Mouse (Mus musculus) heart, embryonic 16.5 days (tissue): ENCODE measurements around the gene Slc24a2. TPM values are rescaled to one million over a fixed set of nuclear protein-coding genes. Genes with fewer than 3 reads are reported as not detected.

Experiments
- ATAC-seq: fragments of 200-750 bp; cut with Nextera tagmentation; replicated peaks from 2 replicates; pipeline ENCODE4 v1.8.0; 2017; ENCODE audit warnings: moderate number of reproducible peaks; ENCODE audit not compliant: insufficient read depth, low FRiP score; ENCODE audit errors: extremely low read depth
- H3K27ac ChIP-seq: fragments of 300-500 bp; sonication (generic); 2 replicates; pipeline ENCODE4 v1.5.1; 2014; ENCODE audit warnings: mild to moderate bottlenecking, low read length, control low read depth, moderate library complexity
- H3K27me3 ChIP-seq: fragments of 300-500 bp; sonication (generic); 2 replicates; pipeline ENCODE4 v1.6.1; 2014; ENCODE audit warnings: low read length, mixed read lengths; ENCODE audit not compliant: control insufficient read depth, insufficient read depth
- H3K36me3 ChIP-seq: fragments of 300-500 bp; sonication (generic); 2 replicates; pipeline ENCODE4 v1.6.1; 2014; ENCODE audit not compliant: control insufficient read depth, insufficient read depth
- H3K4me1 ChIP-seq: fragments of 300-500 bp; sonication (generic); 2 replicates; pipeline ENCODE4 v1.6.1; 2014; ENCODE audit warnings: low read length, mixed read lengths; ENCODE audit not compliant: control insufficient read depth, insufficient read depth
- H3K4me2 ChIP-seq: fragments of 300-500 bp; sonication (generic); 2 replicates; pipeline ENCODE4 v1.6.1; 2014; ENCODE audit warnings: low read depth, mild to moderate bottlenecking, control low read depth, low read length
- H3K4me3 ChIP-seq: fragments of 300-500 bp; sonication (generic); 2 replicates; pipeline ENCODE4 v1.5.1; 2014; ENCODE audit warnings: mild to moderate bottlenecking, control low read depth, low read length
- H3K9ac ChIP-seq: fragments of 300-500 bp; sonication (generic); 2 replicates; pipeline ENCODE4 v1.6.1; 2014; ENCODE audit warnings: low read length, control low read depth
- H3K9me3 ChIP-seq: fragments of 300-500 bp; sonication (generic); replicated peaks from 2 replicates; pipeline ENCODE4 v1.6.1; 2016; ENCODE audit warnings: low read length; ENCODE audit not compliant: control insufficient read depth
- WGBS: fragments of 180-500 bp; shearing (Covaris S2); extraction: QIAGEN DNeasy Blood & Tissue Kit; methylation state at CpG from one replicate; pipeline ENCODE4 v1.1.7; 2014; 5-methylcytosine and 5-hydroxymethylcytosine counted together
- polyA plus RNA-seq: library from polyadenylated mRNA; unstranded; fragments of >200 nt; fragmentation: Nextera tagmentation; extraction: Ambion mirVana; gene quantifications from 2 replicates; pipeline ENCODE4 v1.2.1, GENCODE M21; 2015

The Slc24a2 gene
- polyA plus RNA-seq, 1 experiment from 2014 or later, result 4.6 TPM

- WGBS, result 58% methylated on average over 3 of the region's 3 CpGs
- H3K36me3 ChIP-seq, result no peaks in the 10 kb centered on the region
- H3K4me2 ChIP-seq, result no peak overlapping the region
- no peak overlapping the region for H3K9ac ChIP-seq
- no peak overlapping the region for H3K27ac ChIP-seq
- no peak overlapping the region for H3K4me3 ChIP-seq
- ATAC-seq, result peak; percentile 41; the same call in 1 of the 2 replicates
- no peaks in the 10 kb centered on the region for H3K27me3 ChIP-seq
- peaks cover 24% of the 10 kb centered on the region for H3K4me1 ChIP-seq
- H3K9me3 ChIP-seq, result no peaks in the 10 kb centered on the region
Observed at GRCm38 (mm10) chr4:87140901-87141300, 89.4 kb downstream of the Slc24a2 start.

DNA sequence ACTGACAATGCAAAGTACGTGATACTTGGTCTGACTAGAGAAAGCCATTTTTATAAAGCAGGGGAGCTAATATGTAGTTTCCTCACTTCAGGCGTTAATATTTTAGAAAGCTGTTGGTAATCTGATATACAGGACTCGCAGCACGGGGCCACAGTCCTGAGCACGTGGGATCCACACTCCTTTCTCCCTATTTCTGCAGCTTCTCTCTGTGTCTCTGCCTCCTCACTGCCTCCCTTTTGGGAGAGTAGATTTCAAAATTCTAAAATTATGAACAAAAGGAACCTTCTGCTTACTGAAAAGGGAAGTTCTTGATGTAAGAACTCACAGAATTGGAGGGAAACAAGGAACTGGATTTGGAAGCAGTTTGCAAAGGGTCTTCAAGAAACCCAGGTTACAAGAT is 97.8 kb downstream of the Slc24a2 start:
- Histone ChIP-seq H3K4me3 (no peak overlapping the region), H3K9ac (no peak overlapping the region), H3K4me1 (peaks cover 2% of the 10 kb centered on the region; the same call in 1 of the 2 replicates), H3K36me3 (no peaks in the 10 kb centered on the region), H3K4me2 (no peak overlapping the region), H3K27ac (no peak overlapping the region), H3K27me3 (no peaks in the 10 kb centered on the region), H3K9me3 (no peaks in the 10 kb centered on the region)
- 82% methylated on average over 5 of the region's 5 CpGs for WGBS
- ATAC-seq, result no peak

DNA sequence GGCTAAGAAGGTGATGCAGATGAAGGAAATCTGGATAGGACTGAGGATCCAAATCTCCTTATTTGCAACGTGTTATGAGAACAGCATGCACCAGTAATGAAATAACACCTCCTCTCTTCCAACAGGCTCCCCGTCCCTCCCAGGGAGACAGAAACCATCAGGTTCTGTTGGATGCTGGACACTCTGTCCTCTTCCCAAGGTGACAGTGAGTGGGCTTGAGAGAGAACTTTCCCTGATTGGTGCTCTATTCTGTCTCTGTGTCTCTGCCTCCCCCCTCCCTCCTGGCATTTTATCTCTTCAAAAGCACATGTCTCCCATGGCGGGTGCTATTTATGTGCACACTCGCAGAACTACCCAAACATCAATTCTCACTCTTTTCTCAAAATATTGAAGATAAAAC is 103.5 kb downstream of the Slc24a2 start:
- H3K27ac ChIP-seq, result no peak overlapping the region
- H3K27me3 ChIP-seq, result no peaks in the 10 kb centered on the region
- ATAC-seq, result peak; percentile 32; the same call in 1 of the 2 replicates
- H3K9me3 ChIP-seq, result no peaks in the 10 kb centered on the region
- no peak overlapping the region for H3K9ac ChIP-seq
- WGBS, result 43% methylated on average over 4 of the region's 4 CpGs
- H3K36me3 ChIP-seq, result no peaks in the 10 kb centered on the region
- H3K4me3 ChIP-seq, result no peak overlapping the region
- peak overlapping the region; percentile 1; the same call in 1 of the 2 replicates for H3K4me2 ChIP-seq
- peaks cover 5% of the 10 kb centered on the region; the same call in 1 of the 2 replicates for H3K4me1 ChIP-seq

DNA sequence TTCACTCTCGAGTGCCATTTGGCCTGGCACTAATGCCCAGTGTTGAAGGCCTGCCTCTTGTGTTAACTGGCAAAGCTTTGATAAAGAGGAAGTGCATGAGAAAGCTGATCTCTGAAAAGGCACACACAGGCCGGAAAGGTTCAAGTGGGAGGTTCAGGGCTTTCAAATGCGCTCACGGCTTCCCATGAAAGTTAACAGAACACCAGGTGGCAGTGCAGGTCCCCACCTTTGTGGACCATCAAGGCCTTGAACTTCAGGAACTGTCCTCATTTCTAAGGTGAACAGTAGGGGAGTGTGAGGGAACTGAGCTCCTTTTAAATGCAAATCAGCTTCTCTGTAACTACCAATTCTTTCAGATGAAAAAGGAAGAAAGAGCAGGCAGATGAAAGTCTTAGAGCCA is 110.5 kb downstream of the Slc24a2 start:
- H3K9me3 ChIP-seq, result no peaks in the 10 kb centered on the region
- H3K4me2 ChIP-seq, result no peak overlapping the region
- peaks cover 3% of the 10 kb centered on the region; the same call in 1 of the 2 replicates for H3K4me1 ChIP-seq
- H3K27ac ChIP-seq, result no peak overlapping the region
- no peaks in the 10 kb centered on the region for H3K27me3 ChIP-seq
- no peak for ATAC-seq
- no peak overlapping the region for H3K4me3 ChIP-seq
- WGBS, result 29% methylated on average over 4 of the region's 4 CpGs
- H3K36me3 ChIP-seq, result no peaks in the 10 kb centered on the region
- H3K9ac ChIP-seq, result no peak overlapping the region

- Histone ChIP-seq H3K4me1 (peaks cover 3% of the 10 kb centered on the region; the same call in 1 of the 2 replicates), H3K4me2 (no peak overlapping the region), H3K4me3 (no peak overlapping the region), H3K9me3 (no peaks in the 10 kb centered on the region), H3K27ac (peak overlapping the region; percentile 71), H3K36me3 (no peaks in the 10 kb centered on the region), H3K9ac (no peak overlapping the region), H3K27me3 (no peaks in the 10 kb centered on the region)
- 41% methylated on average over 4 of the region's 4 CpGs for WGBS
- no peak; the same call in 1 of the 2 replicates for ATAC-seq
Observed at GRCm38 (mm10) chr4:87115726-87116125, 114.6 kb downstream of the Slc24a2 start.

GRCm38 (mm10) chr4:87109331-87110059 is 120.8 kb downstream of the Slc24a2 start:
- H3K27me3 ChIP-seq, result no peaks in the 10 kb centered on the region
- no peak overlapping the region for H3K4me3 ChIP-seq
- 77% methylated on average over 8 of the region's 8 CpGs for WGBS
- no peaks in the 10 kb centered on the region for H3K4me1 ChIP-seq
- no peak overlapping the region for H3K4me2 ChIP-seq
- H3K9me3 ChIP-seq, result no peaks in the 10 kb centered on the region
- H3K36me3 ChIP-seq, result no peaks in the 10 kb centered on the region
- H3K9ac ChIP-seq, result no peak overlapping the region
- ATAC-seq, result no peak
- no peak overlapping the region for H3K27ac ChIP-seq

DNA sequence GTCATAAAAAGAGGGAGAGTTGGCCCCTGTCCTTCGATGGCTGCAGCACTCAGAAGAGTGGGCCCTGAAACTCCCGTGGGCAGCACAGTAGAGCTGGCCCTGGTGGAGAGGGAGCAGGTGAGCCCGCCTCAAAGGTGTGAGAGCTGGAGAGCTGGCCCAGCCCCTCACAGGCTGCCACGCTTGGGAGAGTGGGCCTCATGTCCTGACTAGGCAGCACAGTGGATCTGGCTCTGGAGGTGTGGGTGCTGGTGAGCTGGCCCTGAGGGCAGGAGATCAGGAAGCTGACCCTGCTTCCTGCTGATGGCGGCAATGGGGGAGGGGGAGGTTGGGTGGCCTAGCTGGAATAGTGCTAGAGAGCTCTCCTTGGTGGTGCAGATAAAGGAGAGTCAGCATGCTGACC is 129.3 kb downstream of the Slc24a2 start:
- Histone ChIP-seq H3K9ac (no peak overlapping the region), H3K27me3 (no peaks in the 10 kb centered on the region), H3K36me3 (no peaks in the 10 kb centered on the region), H3K27ac (no peak overlapping the region), H3K4me3 (no peak overlapping the region), H3K4me1 (no peaks in the 10 kb centered on the region), H3K9me3 (no peaks in the 10 kb centered on the region), H3K4me2 (no peak overlapping the region)
- ATAC-seq, result no peak
- WGBS, result 62% methylated on average over 5 of the region's 5 CpGs

DNA sequence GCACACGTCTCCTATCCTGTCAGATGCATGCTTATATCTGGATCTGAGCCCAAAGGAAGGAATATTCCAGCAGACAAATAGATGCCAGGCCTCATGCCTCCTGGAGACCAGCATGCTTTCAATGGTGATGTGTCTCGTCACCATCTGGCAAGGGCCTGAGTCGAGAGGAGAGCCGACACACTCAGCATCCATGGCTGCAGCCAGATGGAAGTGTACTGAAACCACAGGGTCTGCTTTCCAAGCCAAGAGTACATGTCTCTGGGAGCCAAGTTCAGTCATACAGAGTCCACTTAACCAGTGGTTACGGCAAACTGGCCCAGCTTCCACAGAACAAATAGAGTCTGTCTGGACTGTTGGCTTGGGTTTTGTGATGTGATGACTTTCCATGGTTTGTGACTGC is 134.1 kb downstream of the Slc24a2 start:
- no peak overlapping the region for H3K27ac ChIP-seq

GRCm38 (mm10) chr4:87093612-87094011 is 136.7 kb downstream of the Slc24a2 start:
- ATAC-seq, result no peak
- Histone ChIP-seq H3K27me3 (no peaks in the 10 kb centered on the region), H3K9me3 (no peaks in the 10 kb centered on the region), H3K36me3 (no peaks in the 10 kb centered on the region), H3K9ac (no peak overlapping the region), H3K4me3 (no peak overlapping the region), H3K4me1 (no peaks in the 10 kb centered on the region), H3K27ac (no peak overlapping the region), H3K4me2 (no peak overlapping the region)
- WGBS, result 72% methylated on average over 3 of the region's 3 CpGs

More for the DNA sequence above, 134.1 kb downstream of the Slc24a2 start:
- H3K4me1 ChIP-seq, result no peaks in the 10 kb centered on the region
- WGBS, result 71% methylated on average over 5 of the region's 5 CpGs
- no peak overlapping the region for H3K4me2 ChIP-seq
- H3K36me3 ChIP-seq, result no peaks in the 10 kb centered on the region
- no peaks in the 10 kb centered on the region for H3K27me3 ChIP-seq
- H3K9me3 ChIP-seq, result no peaks in the 10 kb centered on the region
- no peak overlapping the region for H3K9ac ChIP-seq
- ATAC-seq, result no peak
- H3K4me3 ChIP-seq, result no peak overlapping the region
